Mouse (Mus musculus): Measurements from ENCODE around the gene Vstm4. TPM values are rescaled to one million over a fixed set of nuclear protein-coding genes. Genes with fewer than 3 reads are reported as not detected.

Vstm4 gene
- total RNA-seq, 2 experiments from 2014 or later, result 2.0 to 2.3 TPM

DNA sequence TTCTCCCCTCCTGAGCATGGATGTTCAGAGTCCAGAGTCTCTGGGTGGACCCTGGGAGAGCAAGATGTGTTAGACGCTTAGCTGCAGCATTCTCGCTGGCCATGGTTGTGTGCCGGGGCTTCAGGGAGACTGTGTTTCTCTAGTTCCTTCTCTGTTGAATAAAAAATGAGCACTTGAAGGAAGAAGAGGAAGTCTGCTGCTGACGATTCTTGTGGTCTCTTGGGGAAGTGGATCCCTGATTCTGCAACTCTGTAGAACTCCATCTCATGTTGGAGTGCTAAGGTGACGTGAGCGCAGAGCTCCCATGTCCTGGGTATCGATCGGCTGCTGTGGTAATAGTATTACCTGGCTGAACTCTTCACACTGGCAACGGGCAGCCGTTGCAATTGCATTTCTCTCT, 75.2 kb downstream of the Vstm4 start:
- intact Hi-C loops (cut with DNase I), result no loop called here
- DNase-seq, result no peak

DNA sequence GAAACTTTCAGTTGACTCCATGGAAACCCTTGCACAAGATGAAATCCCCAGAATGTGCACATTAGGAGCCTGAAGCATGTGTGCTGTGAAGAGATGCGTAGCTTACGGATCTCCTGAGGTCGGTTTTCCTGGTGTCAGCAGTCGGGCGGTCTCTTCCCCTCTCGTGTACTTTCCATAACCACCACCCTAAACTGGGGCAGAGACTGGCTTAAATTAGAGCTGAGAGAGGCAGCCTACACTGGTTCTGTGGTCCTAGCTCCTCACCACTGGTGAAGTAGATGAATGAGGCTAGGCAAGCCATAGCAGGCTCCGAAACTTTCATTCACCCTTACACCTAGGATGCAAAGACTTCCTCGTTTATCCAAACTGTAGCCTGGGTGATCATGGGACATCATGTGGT, 75.7 kb downstream of the Vstm4 start:
- intact Hi-C loops (cut with DNase I), result no loop called here
- DNase-seq, result no peak

DNA sequence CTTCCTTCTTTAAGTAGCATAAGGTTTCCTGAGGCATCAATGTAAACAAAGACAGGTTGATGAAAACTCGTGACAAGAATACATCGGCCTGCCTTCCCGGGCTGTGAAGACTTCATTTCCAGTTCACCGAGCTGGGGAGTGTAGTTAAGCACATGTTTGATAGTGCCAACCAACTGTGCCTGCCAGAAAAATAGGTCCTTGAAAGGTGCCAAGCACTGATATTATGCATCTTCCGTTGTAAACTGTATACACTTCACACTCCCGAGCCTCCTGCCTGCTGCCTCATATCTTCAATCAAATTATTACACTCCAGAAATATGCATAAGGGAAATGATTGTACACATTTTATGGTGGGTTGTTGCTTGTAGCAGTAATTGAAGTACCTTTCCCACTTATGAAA, 77.5 kb downstream of the Vstm4 start:
- intact Hi-C loops (cut with DNase I), result no loop called here
- DNase-seq, result no peak

DNA sequence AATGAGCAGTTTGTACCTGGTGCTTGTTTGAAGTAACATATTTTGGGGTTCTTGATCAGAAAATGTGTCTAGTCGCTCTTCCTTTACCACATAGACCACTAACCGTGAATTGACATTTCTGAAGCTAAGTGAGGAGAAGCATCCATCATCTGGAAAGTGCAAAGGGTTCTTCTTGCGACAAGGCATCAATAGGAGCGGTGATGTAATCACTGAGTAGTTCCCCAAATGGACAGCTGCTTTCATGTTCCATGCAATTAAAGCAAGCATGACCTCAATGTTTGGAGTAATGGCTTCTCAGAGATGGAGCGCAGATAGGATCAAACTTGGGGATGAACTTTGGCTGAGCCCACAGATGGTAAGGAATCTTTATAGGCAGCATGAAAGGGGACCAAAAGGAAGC, 82.7 kb downstream of the Vstm4 start:
- no peak for DNase-seq
- intact Hi-C loops (cut with DNase I), result no loop called here

DNA sequence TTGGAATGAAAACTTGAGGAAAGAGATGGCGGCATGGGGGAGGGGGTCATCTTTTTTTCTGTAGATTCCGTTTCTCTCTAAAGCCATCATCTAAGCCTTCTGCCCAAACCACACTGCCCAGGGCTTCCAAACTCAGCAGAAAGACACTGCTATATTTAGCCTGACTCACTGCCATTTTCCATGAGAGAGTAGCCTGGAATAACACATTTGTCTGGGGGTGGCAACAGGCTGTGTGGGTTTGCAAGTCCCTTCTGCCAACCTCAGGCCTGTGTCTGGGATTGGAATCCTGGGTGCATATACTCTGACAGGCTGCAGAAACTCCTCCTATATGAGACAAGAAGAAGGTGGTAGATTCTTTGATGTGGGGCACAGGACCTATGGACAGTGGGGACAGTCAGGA, 91.0 kb downstream of the Vstm4 start:
- intact Hi-C loops (cut with DNase I), result loop anchor here (5.0 kb wide), 1 partner anchor 415 kb away; no protein-coding TSS in a partner anchor
- no peak for DNase-seq

DNA sequence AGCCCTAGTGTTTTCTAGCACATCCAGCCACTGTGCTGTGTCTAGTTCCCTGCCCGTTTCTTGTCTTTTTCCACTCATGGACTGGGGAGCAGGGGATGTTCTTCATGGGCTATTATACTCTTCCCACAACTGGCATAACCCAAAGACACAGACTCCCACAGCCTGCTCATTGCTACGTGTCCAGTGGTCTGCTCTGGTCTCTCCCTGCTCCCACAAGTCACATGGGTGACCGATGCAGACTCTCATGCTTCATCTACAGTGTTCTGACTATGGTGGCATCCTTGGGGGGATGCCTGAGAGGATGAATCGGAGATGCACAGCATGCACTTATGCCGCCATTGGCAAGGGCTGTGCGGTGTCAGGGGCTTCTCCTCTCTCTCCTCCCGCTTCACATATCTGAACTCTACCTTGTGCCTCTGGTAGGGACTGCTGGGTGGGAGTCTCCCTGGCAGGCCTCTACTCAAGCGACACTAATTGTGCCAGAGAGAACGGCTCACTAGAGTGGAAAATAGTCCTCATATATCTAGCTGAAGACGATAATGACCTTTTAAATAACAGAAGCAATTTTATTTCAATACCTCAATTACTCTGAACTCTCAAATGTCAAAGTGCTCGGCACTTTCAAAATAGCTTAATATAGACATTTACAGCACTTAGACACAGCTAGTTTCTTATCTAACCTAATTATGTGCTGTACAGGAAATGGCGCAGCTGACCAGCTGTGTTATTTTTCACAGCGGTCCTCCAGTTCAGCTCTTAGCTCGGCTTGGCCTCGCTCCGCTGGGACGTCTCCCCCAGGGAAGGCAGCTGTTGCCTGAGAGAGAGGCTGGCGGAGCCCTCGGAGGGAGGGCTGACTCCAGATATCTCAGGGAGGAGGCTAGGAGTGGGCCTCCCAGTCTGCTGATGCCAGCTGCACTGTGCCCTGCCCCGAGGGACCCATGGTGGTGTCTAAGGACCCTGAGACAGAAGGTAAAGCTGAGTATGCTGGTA, 94.1 kb downstream of the Vstm4 start:
- intact Hi-C loops (cut with DNase I), result no loop called here
- DNase-seq, result peak; percentile 50 to 65

DNA sequence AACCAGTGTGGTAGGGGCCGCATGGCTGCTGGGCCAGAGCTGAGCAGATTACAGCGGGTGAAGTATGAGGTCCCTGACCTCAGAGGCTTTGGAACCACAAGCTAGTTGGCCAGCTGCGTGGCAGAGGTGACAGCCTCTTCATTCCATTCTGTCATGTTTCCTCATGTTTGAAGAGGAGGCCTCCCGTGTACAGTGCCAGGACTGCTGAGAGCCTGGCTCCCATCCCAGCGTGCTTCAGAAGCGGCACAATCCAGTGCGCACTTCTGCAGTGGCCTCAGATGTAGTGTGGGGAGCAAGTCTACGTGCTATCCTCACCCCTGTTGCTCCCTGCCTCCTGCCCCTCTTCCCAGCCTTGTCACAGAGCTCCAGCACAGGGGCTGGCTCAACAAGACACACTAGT, 99.9 kb downstream of the Vstm4 start:
- DNase-seq, result no peak
- intact Hi-C loops (cut with DNase I), result loop anchor here (5.0 kb wide), 1 partner anchor 119 kb away; no protein-coding TSS in a partner anchor

DNA sequence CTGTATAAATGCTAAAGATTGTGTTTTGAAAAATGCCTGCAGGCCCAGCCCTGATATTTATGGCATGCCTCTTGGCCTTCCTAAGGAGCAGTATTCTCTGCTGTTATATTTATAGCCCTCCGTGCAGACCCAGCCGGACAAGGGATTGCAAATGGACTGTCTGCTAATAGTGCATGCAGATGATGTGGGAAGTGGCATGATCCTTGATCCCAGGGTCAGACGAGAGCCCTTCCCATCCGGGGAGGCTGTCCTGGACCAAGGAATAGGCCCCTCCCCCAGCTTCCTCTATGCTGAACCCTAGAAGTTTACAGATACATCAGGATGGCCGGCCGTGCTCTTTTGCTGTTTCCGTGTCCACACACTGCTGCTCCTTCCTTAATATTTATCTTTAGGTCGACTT, 102.1 kb downstream of the Vstm4 start:
- DNase-seq, result no peak
- intact Hi-C loops (cut with DNase I), result loop anchor here (5.0 kb wide), 1 partner anchor 121 kb away; no protein-coding TSS in a partner anchor

DNA sequence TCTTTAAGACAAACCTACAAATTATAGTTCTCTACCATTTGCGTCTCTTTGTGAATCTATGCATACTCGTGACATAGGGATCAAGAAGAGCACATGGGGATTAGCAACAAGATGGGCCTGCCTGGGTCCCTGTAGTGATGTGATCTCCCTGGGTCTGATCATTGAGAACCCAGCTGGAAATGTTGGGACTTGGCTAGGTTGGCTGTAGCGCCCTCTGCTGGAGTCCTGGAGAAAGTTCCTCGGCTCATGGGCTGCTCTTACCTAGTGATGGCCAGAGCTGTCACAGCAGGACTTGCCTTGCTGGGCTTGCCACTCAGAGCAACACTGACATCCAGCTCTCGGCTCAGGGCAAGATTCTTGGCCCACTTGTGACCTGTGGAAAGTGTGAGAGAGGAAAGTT, 103.9 kb downstream of the Vstm4 start:
- intact Hi-C loops (cut with DNase I), result loop anchor here (2.0 to 5.0 kb wide), 4 partner anchors 72 to 353 kb away; partner anchors contain the start of gene Vstm4
- DNase-seq, result peak; percentile 58 to 63

DNA sequence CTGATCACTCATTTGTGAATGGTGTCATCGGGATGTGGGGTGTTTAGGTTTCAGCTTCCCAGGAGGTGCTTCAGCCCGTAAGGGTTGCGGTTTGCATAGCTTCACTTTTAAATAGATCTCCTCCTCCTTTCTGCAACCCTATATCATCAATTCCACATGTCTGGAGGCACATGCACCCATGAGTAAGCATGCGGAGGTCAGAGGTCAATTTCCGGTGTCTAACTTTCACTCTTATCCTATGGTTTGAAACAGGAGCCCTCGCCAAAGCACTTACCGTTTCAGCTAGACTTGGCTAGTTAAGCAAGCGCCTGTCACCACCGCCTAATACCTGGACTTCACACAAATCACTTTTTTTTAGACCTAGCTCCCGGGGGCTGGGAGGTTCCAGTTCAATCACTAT, 108.2 kb downstream of the Vstm4 start:
- intact Hi-C loops (cut with DNase I), result loop anchor here (5.0 kb wide), 3 partner anchors 68 to 357 kb away; partner anchors contain the start of gene Vstm4
- no peak for DNase-seq

DNA sequence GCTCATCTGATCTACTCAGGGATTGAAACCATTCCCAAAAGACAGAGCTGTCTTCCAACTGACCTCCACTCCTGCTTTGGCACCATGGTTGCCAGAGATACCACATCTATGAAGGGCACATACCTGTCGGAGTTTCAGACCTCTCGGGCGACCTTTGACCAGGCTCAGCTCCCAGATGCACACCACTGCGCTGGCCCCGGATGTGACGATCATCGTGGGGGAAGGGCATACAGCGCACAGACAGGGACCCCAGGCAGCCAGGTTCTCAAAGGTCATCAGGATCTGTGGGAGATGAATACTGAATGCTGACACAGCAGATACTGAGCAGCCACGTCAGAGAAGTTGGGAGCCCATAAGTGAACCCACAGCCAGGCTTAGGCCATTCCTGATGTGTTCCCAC, 114.1 kb downstream of the Vstm4 start:
- no peak for DNase-seq
- intact Hi-C loops (cut with DNase I), result no loop called here

DNA sequence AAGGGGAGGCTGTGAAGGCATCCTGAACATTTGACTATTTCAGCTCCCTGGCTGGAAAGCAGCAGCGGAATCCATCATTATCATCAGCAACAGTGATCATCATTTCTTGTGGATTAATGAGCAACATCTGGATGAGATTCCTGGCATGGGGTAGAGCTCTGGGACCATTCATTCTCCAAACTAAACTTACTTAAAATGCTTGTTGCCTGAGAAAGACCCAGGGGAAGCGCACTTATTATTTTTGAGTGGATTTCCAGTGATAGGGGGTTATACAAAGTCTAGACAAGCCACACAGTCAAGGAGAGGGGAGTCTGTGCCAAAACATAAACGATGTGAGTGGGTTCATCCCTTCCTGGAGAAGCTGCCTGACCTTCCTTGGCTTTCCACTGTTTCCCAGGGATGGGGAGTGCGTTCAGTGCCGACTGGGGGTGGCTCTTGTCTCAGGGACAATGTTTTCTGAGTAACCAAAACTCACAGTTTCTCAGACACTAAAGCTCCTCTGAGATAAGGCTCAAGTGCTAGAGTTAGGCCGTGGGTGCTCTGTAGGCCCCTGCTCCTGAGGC, 127.7 kb downstream of the Vstm4 start:
- no peak for DNase-seq
- intact Hi-C loops (cut with DNase I), result no loop called here

DNA sequence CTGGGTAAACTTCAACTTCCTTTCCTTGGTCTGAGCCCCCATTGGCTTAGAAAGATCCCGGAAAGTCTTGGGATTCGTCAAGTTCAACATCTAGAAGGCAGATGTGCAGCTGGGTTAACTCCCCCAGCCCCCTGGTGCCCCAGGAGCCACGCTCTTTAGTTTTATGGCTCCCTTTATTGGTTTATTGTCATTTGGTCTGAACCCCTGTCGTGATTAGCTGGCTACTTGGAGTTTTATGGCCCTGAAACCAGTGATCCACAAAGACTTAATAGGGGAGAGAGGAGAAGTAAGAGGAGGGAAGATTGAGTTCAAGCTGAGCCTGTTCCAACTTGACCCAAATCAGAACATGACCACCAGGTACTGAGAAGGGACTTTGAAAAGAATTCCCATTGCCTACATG, 130.1 kb downstream of the Vstm4 start:
- intact Hi-C loops (cut with DNase I), result no loop called here
- DNase-seq, result no peak

Other genes starting within 250 kb of the Vstm4 start
- 100 to 1,000 TPM; 268 to 399 TPM for gene 3425401B19Rik, start 171.5 kb upstream of the Vstm4 start, total RNA-seq (2021)
- gene Tmem273, start 70.8 kb upstream of the Vstm4 start, total RNA-seq (2021), result under 1 TPM in 1 of 2 experiments, not detected in 1; 0.28 TPM
- gene Fam170b, start 22.8 kb upstream of the Vstm4 start, total RNA-seq (2021), result not detected
- gene Lrrc18, start 134.6 kb downstream of the Vstm4 start, total RNA-seq (2021), result not detected